Mouse (Mus musculus): ENCODE measurements around the gene Gm17349. TPM values are rescaled to one million over a fixed set of nuclear protein-coding genes. Genes with fewer than 3 reads are reported as not detected.

Gene Gm17349
- polyA plus RNA-seq, 1 experiment from 2014 or later = not detected

GRCm38 (mm10) chr15:99653291-99653690 is 52.0 kb downstream of the Gm17349 start:
- no peak for ATAC-seq (ENCODE audit: low read depth)
- H3K4me1 ChIP-seq (ENCODE audit: control insufficient read depth, insufficient read depth, low read length) = peaks cover 24% of the 10 kb centered on the region
- no peaks in the 10 kb centered on the region for H3K36me3 ChIP-seq (ENCODE audit: control insufficient read depth, insufficient read depth, low read length)
- DNase-seq (ENCODE audit: low spot score) = no peak
- 11% methylated on average over 8 of the region's 8 CpGs for WGBS
- peak overlapping the region; percentile 20 for H3K4me3 ChIP-seq (ENCODE audit: low read depth, low read length)
- peaks cover 40% of the 10 kb centered on the region for H3K27me3 ChIP-seq (replicated peaks; ENCODE audit: control insufficient read depth, insufficient read depth, low read length)
- H3K27ac ChIP-seq (replicated peaks; ENCODE audit: low read depth, low read length) = no peak overlapping the region
- H3K9ac ChIP-seq (ENCODE audit: low read depth, low read length) = 0 out of 2 replicates have a peak overlapping the region, but pooled peaks have one; percentile 40
- no peaks in the 10 kb centered on the region for H3K9me3 ChIP-seq (ENCODE audit: control insufficient read depth, low read length)
- H3K4me2 ChIP-seq (ENCODE audit: low read depth, low read length) = peak overlapping the region; percentile 41

Other genes starting within 250 kb of the Gm17349 start
- 12.5 and 13.1 TPM in 2 replicates for gene Nckap5l, start 247.7 kb downstream of the Gm17349 start, polyA plus RNA-seq (2014; fragmentation: Nextera tagmentation; extraction: Ambion mirVana)
- gene Bcdin3d, start 230.8 kb downstream of the Gm17349 start, polyA plus RNA-seq (2014; fragmentation: Nextera tagmentation; extraction: Ambion mirVana) = 10.8 and 12.9 TPM in 2 replicates
- 1.1 and 1.5 TPM in 2 replicates for gene Faim2, start 177.3 kb downstream of the Gm17349 start, polyA plus RNA-seq (2014; fragmentation: Nextera tagmentation; extraction: Ambion mirVana)
- gene Aqp2, start 126.4 kb downstream of the Gm17349 start, polyA plus RNA-seq (2014; fragmentation: Nextera tagmentation; extraction: Ambion mirVana) = 0.11 TPM in 1 of 2 replicates, not detected in the other
- 1.8 and 2.9 TPM in 2 replicates for gene Aqp5, start 114.7 kb downstream of the Gm17349 start, polyA plus RNA-seq (2014; fragmentation: Nextera tagmentation; extraction: Ambion mirVana)
- not detected in 2 replicates for gene Aqp6, start 104.1 kb downstream of the Gm17349 start, polyA plus RNA-seq (2014; fragmentation: Nextera tagmentation; extraction: Ambion mirVana)
- 75.7 and 89.8 TPM in 2 replicates for gene Racgap1, start 53.8 kb downstream of the Gm17349 start, polyA plus RNA-seq (2014; fragmentation: Nextera tagmentation; extraction: Ambion mirVana)
- 4.1 and 4.6 TPM in 2 replicates for gene Asic1, start 35.1 kb downstream of the Gm17349 start, polyA plus RNA-seq (2014; fragmentation: Nextera tagmentation; extraction: Ambion mirVana)
- gene Smarcd1, start 3.4 kb downstream of the Gm17349 start, polyA plus RNA-seq (2014; fragmentation: Nextera tagmentation; extraction: Ambion mirVana) = 27.9 and 35.6 TPM in 2 replicates
- gene Gpd1, start 12.0 kb upstream of the Gm17349 start, polyA plus RNA-seq (2014; fragmentation: Nextera tagmentation; extraction: Ambion mirVana) = 2.0 and 7.3 TPM in 2 replicates
- gene Cox14, start 20.1 kb upstream of the Gm17349 start, polyA plus RNA-seq (2014; fragmentation: Nextera tagmentation; extraction: Ambion mirVana) = 176 and 180 TPM in 2 replicates
- 70.3 and 81.1 TPM in 2 replicates for gene Cers5, start 67.4 kb upstream of the Gm17349 start, polyA plus RNA-seq (2014; fragmentation: Nextera tagmentation; extraction: Ambion mirVana)
- gene Lima1, start 170.0 kb upstream of the Gm17349 start, polyA plus RNA-seq (2014; fragmentation: Nextera tagmentation; extraction: Ambion mirVana) = 66.6 and 72.6 TPM in 2 replicates